Mouse (Mus musculus) MEL (cell line): ENCODE results near the gene Smurf2. TPM values are rescaled to one million over a fixed set of nuclear protein-coding genes. Genes with fewer than 3 reads are reported as not detected.

Source experiments
- BHLHE40 ChIP-seq: IDR thresholded peaks from 2 replicates; pipeline ENCODE4 v1.6.1; 2012; ENCODE audit warnings: low read depth, mild to moderate bottlenecking, inconsistent platforms, low read length, improper control_type of control experiment, borderline replicate concordance
- CHD1 ChIP-seq: IDR thresholded peaks from 2 replicates; pipeline ENCODE4 v1.6.1; 2012; ENCODE audit warnings: low read depth, mild to moderate bottlenecking, inconsistent platforms, low read length, improper control_type of control experiment
- EP300 ChIP-seq, 2 experiments: IDR thresholded peaks; 2 replicates each; pipeline ENCODE4 v1.6.1; 2011; ENCODE audit warnings: improper control_type of control experiment in 2 of 2, low read length in 2 of 2, low read depth in 1 of 2, mild to moderate bottlenecking in 1 of 2
- ETS1 ChIP-seq: IDR thresholded peaks from 2 replicates; pipeline ENCODE4 v1.6.1; 2012; ENCODE audit warnings: low read depth, mild to moderate bottlenecking, inconsistent platforms, low read length, improper control_type of control experiment, moderate library complexity
- GABPA ChIP-seq: IDR thresholded peaks from 2 replicates; pipeline ENCODE4 v1.6.1; 2012; ENCODE audit warnings: low read depth, mild to moderate bottlenecking, inconsistent platforms, low read length, improper control_type of control experiment, moderate library complexity
- KAT2A ChIP-seq: conservative IDR thresholded peaks from 2 replicates; pipeline ENCODE4 v1.6.1; 2012; ENCODE audit warnings: low read depth, low read length, improper control_type of control experiment, inconsistent platforms
- MAX ChIP-seq: IDR thresholded peaks from 2 replicates; pipeline ENCODE4 v1.6.1; 2011; ENCODE audit warnings: low read length, improper control_type of control experiment
- MAZ ChIP-seq: IDR thresholded peaks from 2 replicates; pipeline ENCODE4 v1.6.1; 2012; ENCODE audit warnings: low read depth, mild to moderate bottlenecking, inconsistent platforms, low read length, improper control_type of control experiment
- MEF2A ChIP-seq: IDR thresholded peaks from 2 replicates; pipeline ENCODE4 v1.6.1; 2014; ENCODE audit warnings: low read depth, mild to moderate bottlenecking, inconsistent platforms, low read length, improper control_type of control experiment; ENCODE audit not compliant: poor library complexity, insufficient replicate concordance, severe bottlenecking; ENCODE audit errors: extremely low read depth
- MXI1 ChIP-seq: IDR thresholded peaks from 2 replicates; pipeline ENCODE4 v1.6.1; 2011; ENCODE audit warnings: mild to moderate bottlenecking, low read depth, low read length, improper control_type of control experiment
- MYB ChIP-seq: IDR thresholded peaks from 2 replicates; pipeline ENCODE4 v1.6.1; 2011; ENCODE audit warnings: mild to moderate bottlenecking, low read depth, low read length, improper control_type of control experiment
- MYC ChIP-seq: IDR thresholded peaks from 2 replicates; pipeline ENCODE4 v1.6.1; 2011; ENCODE audit warnings: low read depth, mild to moderate bottlenecking, low read length, improper control_type of control experiment, moderate library complexity
- NRF1 ChIP-seq: IDR thresholded peaks from 2 replicates; pipeline ENCODE4 v1.6.1; 2014; ENCODE audit warnings: low read depth, mild to moderate bottlenecking, inconsistent platforms, low read length, improper control_type of control experiment, moderate library complexity; ENCODE audit not compliant: poor library complexity, insufficient read depth, severe bottlenecking
- POLR2AphosphoS2 ChIP-seq: IDR thresholded peaks from 2 replicates; pipeline ENCODE4 v1.6.1; 2011; ENCODE audit warnings: low read length, improper control_type of control experiment
- RAD21 ChIP-seq: IDR thresholded peaks from 2 replicates; pipeline ENCODE4 v1.6.1; 2011; ENCODE audit warnings: mild to moderate bottlenecking, low read depth, low read length, improper control_type of control experiment
- SMC3 ChIP-seq: IDR thresholded peaks from 2 replicates; pipeline ENCODE4 v1.6.1; 2011; ENCODE audit warnings: low read depth, low read length, improper control_type of control experiment
- TAL1 ChIP-seq: IDR thresholded peaks from 2 replicates; pipeline ENCODE4 v1.6.1; 2012; ENCODE audit warnings: mild to moderate bottlenecking, inconsistent platforms, low read length, moderate library complexity, mixed read lengths
- TCF12 ChIP-seq: IDR thresholded peaks from 2 replicates; pipeline ENCODE4 v1.6.1; 2014; ENCODE audit warnings: low read depth, mild to moderate bottlenecking, inconsistent platforms, low read length, improper control_type of control experiment, moderate library complexity
- UBTF ChIP-seq: IDR thresholded peaks from 2 replicates; pipeline ENCODE4 v1.6.1; 2012; ENCODE audit warnings: low read depth, mild to moderate bottlenecking, inconsistent platforms, low read length, improper control_type of control experiment, moderate library complexity, borderline replicate concordance; ENCODE audit not compliant: insufficient read depth
- USF1 ChIP-seq: IDR thresholded peaks from 2 replicates; pipeline ENCODE4 v1.6.1; 2014; ENCODE audit warnings: low read depth, mild to moderate bottlenecking, inconsistent platforms, low read length, improper control_type of control experiment, moderate library complexity
- USF2 ChIP-seq, 2 experiments: IDR thresholded peaks; 2 replicates each; pipeline ENCODE4 v1.6.1; 2011 to 2012; ENCODE audit warnings: improper control_type of control experiment in 2 of 2, low read length in 2 of 2, borderline replicate concordance in 1 of 2, inconsistent platforms in 1 of 2, low read depth in 1 of 2, mild to moderate bottlenecking in 1 of 2; ENCODE audit not compliant: insufficient read depth in 1 of 2
- polyA plus RNA-seq, 2 experiments: library from polyadenylated mRNA; stranded (reverse) in 1 of 2; unstranded in 1 of 2; fragments of >175 nt in 1 of 2; fragments of >200 nt in 1 of 2; gene quantifications; 2 replicates each; pipeline versions ENCODE4 v1.2.1 to v1.2.4; 2012; ENCODE audit warnings: low replicate concordance in 2 of 2, low read depth in 1 of 2; ENCODE audit not compliant: insufficient read length in 2 of 2, insufficient read depth in 1 of 2, missing spikeins in 1 of 2
- total RNA-seq: library from RNA; depleted of rRNA; stranded (reverse); fragments of 300-350 nt; gene quantifications from 2 replicates; pipeline ENCODE4 v1.2.3, GENCODE M21; 2012; rRNA removed

The Smurf2 gene
- total and polyA plus RNA-seq, 3 experiments: 15.5 to 67.0 (median 17.5) TPM

GRCm38 (mm10) chr11:106770195-106770974 is 150.1 kb downstream of the Smurf2 start (continued):
- TF ChIP-seq KAT2A: no peak
- TF ChIP-seq RAD21: peak; percentile 81
- TF ChIP-seq USF1: no peak
- TF ChIP-seq MAZ: no peak
- TF ChIP-seq EP300 (IDR thresholded peaks at IDR 0.05; ENCODE audit: low read depth in 1 of 2, low read length in 2 of 2): peak; percentile 75 to 83; a peak in 3 of 4 replicates
- no peak for TF ChIP-seq UBTF
- TF ChIP-seq MEF2A: no peak
- no peak for TF ChIP-seq POLR2AphosphoS2
- no peak for TF ChIP-seq GABPA
- peak; percentile 47; the same call in 1 of the 2 replicates for TF ChIP-seq MYB
- peak; percentile 87 for TF ChIP-seq TCF12
- TF ChIP-seq ETS1: peak; percentile 66; the same call in 1 of the 2 replicates
- TF ChIP-seq MAX: peak; percentile 37; the same call in 1 of the 2 replicates
- TF ChIP-seq SMC3: peak; percentile 65
- no peak for TF ChIP-seq USF2 (IDR thresholded peaks at IDR 0.05; ENCODE audit: borderline replicate concordance in 1 of 2, insufficient read depth in 1 of 2, low read depth in 1 of 2, low read length in 2 of 2)
- no peak for TF ChIP-seq NRF1
- peak; percentile 76 for TF ChIP-seq TAL1
- no peak for TF ChIP-seq CHD1
- TF ChIP-seq MYC: peak; percentile 40; the same call in 1 of the 2 replicates
- TF ChIP-seq MXI1: peak; percentile 72
- 0 out of 2 replicates have a peak, but pooled peaks have one; percentile 27 for TF ChIP-seq BHLHE40

Other genes with a start within 250 kb of the Smurf2 start
- 0.12 and 0.20 TPM in 2 replicates for gene Pecam1, start 170.1 kb downstream of the Smurf2 start, total RNA-seq
- under 1 TPM in 1 of 2 experiments, not detected in 1; 0.14 TPM for gene Pecam1, start 170.1 kb downstream of the Smurf2 start, polyA plus RNA-seq
- not detected in 2 replicates for gene Milr1, start 169.5 kb downstream of the Smurf2 start, total RNA-seq
- under 1 TPM in 1 of 2 experiments, not detected in 1; 0.26 TPM for gene Milr1, start 169.5 kb downstream of the Smurf2 start, polyA plus RNA-seq
- gene Polg2, start 141.2 kb downstream of the Smurf2 start, total RNA-seq: 9.2 and 10.7 TPM in 2 replicates
- gene Polg2, start 141.2 kb downstream of the Smurf2 start, polyA plus RNA-seq: 1 to 10 TPM in 1 of 2 experiments, not detected in 1; 6.3 TPM
- gene Ddx5, start 131.5 kb downstream of the Smurf2 start, total RNA-seq: 338 and 358 TPM in 2 replicates
- 1,000 to 10,000 TPM in 1 of 2 experiments, 100 to 1,000 TPM in 1; 748 to 3,269 TPM for gene Ddx5, start 131.5 kb downstream of the Smurf2 start, polyA plus RNA-seq
- 11.2 and 11.6 TPM in 2 replicates for gene Cep95, start 131.5 kb downstream of the Smurf2 start, total RNA-seq
- 10 to 100 TPM in 1 of 2 experiments, not detected in 1; 12.9 TPM for gene Cep95, start 131.5 kb downstream of the Smurf2 start, polyA plus RNA-seq
- gene Kpna2, start 78.8 kb upstream of the Smurf2 start, total RNA-seq: 216 and 275 TPM in 2 replicates
- 10 to 100 TPM in 1 of 2 experiments, not detected in 1; 13.2 TPM for gene Kpna2, start 78.8 kb upstream of the Smurf2 start, polyA plus RNA-seq
- gene 1810010H24Rik, start 105.0 kb upstream of the Smurf2 start, total RNA-seq: 0.42 and 0.88 TPM in 2 replicates
- 1 to 10 TPM in 1 of 2 experiments, not detected in 1; 2.5 TPM for gene 1810010H24Rik, start 105.0 kb upstream of the Smurf2 start, polyA plus RNA-seq
- 27.5 and 31.2 TPM in 2 replicates for gene Bptf, start 211.4 kb upstream of the Smurf2 start, total RNA-seq
- 10 to 100 TPM; 52.7 to 55.4 TPM for gene Bptf, start 211.4 kb upstream of the Smurf2 start, polyA plus RNA-seq